Mouse (Mus musculus): Measurements from ENCODE around the gene Eva1c. TPM values are rescaled to one million over a fixed set of nuclear protein-coding genes. Genes with fewer than 3 reads are reported as not detected.

Gene Eva1c
- polyA plus RNA-seq, 1 experiment from 2014 or later, result 2.3 TPM

- H3K9ac ChIP-seq, result no peak overlapping the region
- 85% methylated on average over 5 of the region's 5 CpGs for WGBS
- ATAC-seq (ENCODE audit: insufficient number of reproducible peaks, insufficient read depth, low FRiP score, low TSS enrichment, low read depth), result no peak
- H3K4me2 ChIP-seq, result no peak overlapping the region
- H3K4me3 ChIP-seq, result no peak overlapping the region
- H3K9me3 ChIP-seq, result no peaks in the 10 kb centered on the region
- H3K27me3 ChIP-seq, result peaks cover 22% of the 10 kb centered on the region
- H3K27ac ChIP-seq, result no peak overlapping the region
- no peaks in the 10 kb centered on the region for H3K36me3 ChIP-seq
- peaks cover 14% of the 10 kb centered on the region for H3K4me1 ChIP-seq
Measured at GRCm38 (mm10) chr16:90826041-90826440, 478 bp upstream of the Eva1c start.

- H3K4me2 ChIP-seq, result no peak overlapping the region
- H3K4me1 ChIP-seq, result peaks cover 20% of the 10 kb centered on the region
- H3K36me3 ChIP-seq, result no peaks in the 10 kb centered on the region
- H3K4me3 ChIP-seq, result no peak overlapping the region
- no peak overlapping the region for H3K9ac ChIP-seq
- H3K27ac ChIP-seq, result no peak overlapping the region
- H3K9me3 ChIP-seq, result no peaks in the 10 kb centered on the region
- 82% methylated on average over 9 of the region's 9 CpGs for WGBS
- ATAC-seq (ENCODE audit: insufficient number of reproducible peaks, insufficient read depth, low FRiP score, low TSS enrichment, low read depth), result no peak
- peaks cover 36% of the 10 kb centered on the region for H3K27me3 ChIP-seq
Measured at GRCm38 (mm10) chr16:90827498-90827897, 979 bp downstream of the Eva1c start.

- 78% methylated on average over 7 of the region's 7 CpGs for WGBS
Measured at GRCm38 (mm10) chr16:90829136-90829535, 2.6 kb downstream of the Eva1c start.

GRCm38 (mm10) chr16:90829894-90830685 lies 3.6 kb downstream of the Eva1c start:
- WGBS, result under 1% methylated on average over 45 of the region's 45 CpGs
- Histone ChIP-seq H3K27ac (no peak overlapping the region), H3K27me3 (peaks cover 51% of the 10 kb centered on the region), H3K4me2 (peak overlapping the region; percentile 99), H3K4me3 (peak overlapping the region; percentile 58), H3K9ac (peak overlapping the region; percentile 71), H3K9me3 (no peaks in the 10 kb centered on the region), H3K36me3 (no peaks in the 10 kb centered on the region), H3K4me1 (peaks cover 34% of the 10 kb centered on the region)
- peak; percentile 77 for ATAC-seq (ENCODE audit: insufficient number of reproducible peaks, insufficient read depth, low FRiP score, low TSS enrichment, low read depth)

More at GRCm38 (mm10) chr16:90829136-90829535, 2.6 kb downstream of the Eva1c start:
- Histone ChIP-seq H3K36me3 (no peaks in the 10 kb centered on the region), H3K27me3 (peaks cover 51% of the 10 kb centered on the region), H3K9me3 (no peaks in the 10 kb centered on the region), H3K27ac (no peak overlapping the region), H3K4me3 (no peak overlapping the region), H3K9ac (no peak overlapping the region), H3K4me1 (peaks cover 34% of the 10 kb centered on the region), H3K4me2 (no peak overlapping the region)
- no peak for ATAC-seq (ENCODE audit: insufficient number of reproducible peaks, insufficient read depth, low FRiP score, low TSS enrichment, low read depth)

GRCm38 (mm10) chr16:90830686-90831439 lies 4.3 kb downstream of the Eva1c start:
- Histone ChIP-seq H3K4me1 (peaks cover 34% of the 10 kb centered on the region), H3K4me3 (peak overlapping the region; percentile 58), H3K9ac (peak overlapping the region; percentile 71), H3K27ac (no peak overlapping the region), H3K4me2 (peak overlapping the region; percentile 99), H3K9me3 (no peaks in the 10 kb centered on the region), H3K36me3 (no peaks in the 10 kb centered on the region), H3K27me3 (peaks cover 51% of the 10 kb centered on the region)
- WGBS, result under 1% methylated on average over 63 of the region's 67 CpGs
- ATAC-seq (ENCODE audit: insufficient number of reproducible peaks, insufficient read depth, low FRiP score, low TSS enrichment, low read depth), result peak; percentile 67

- no peak overlapping the region for H3K9ac ChIP-seq
- H3K4me3 ChIP-seq, result peak overlapping the region; percentile 58
- H3K4me1 ChIP-seq, result peaks cover 34% of the 10 kb centered on the region
- H3K27ac ChIP-seq, result no peak overlapping the region
- no peak for ATAC-seq (ENCODE audit: insufficient number of reproducible peaks, insufficient read depth, low FRiP score, low TSS enrichment, low read depth)
- H3K36me3 ChIP-seq, result no peaks in the 10 kb centered on the region
- H3K27me3 ChIP-seq, result peaks cover 51% of the 10 kb centered on the region
- peak overlapping the region; percentile 99 for H3K4me2 ChIP-seq
- WGBS, result 21% methylated on average over 15 of the region's 15 CpGs
- H3K9me3 ChIP-seq, result no peaks in the 10 kb centered on the region
Measured at GRCm38 (mm10) chr16:90831676-90832075, 5.2 kb downstream of the Eva1c start.

GRCm38 (mm10) chr16:90832495-90832894 lies 6.0 kb downstream of the Eva1c start:
- Histone ChIP-seq H3K9ac (no peak overlapping the region), H3K4me2 (peak overlapping the region; percentile 99), H3K27me3 (peaks cover 51% of the 10 kb centered on the region), H3K9me3 (no peaks in the 10 kb centered on the region), H3K36me3 (no peaks in the 10 kb centered on the region), H3K4me1 (peaks cover 34% of the 10 kb centered on the region), H3K4me3 (no peak overlapping the region), H3K27ac (no peak overlapping the region)
- no peak for ATAC-seq (ENCODE audit: insufficient number of reproducible peaks, insufficient read depth, low FRiP score, low TSS enrichment, low read depth)
- 35% methylated on average over 6 of the region's 6 CpGs for WGBS

GRCm38 (mm10) chr16:90833041-90833791 lies 6.7 kb downstream of the Eva1c start:
- Histone ChIP-seq H3K27me3 (peaks cover 51% of the 10 kb centered on the region), H3K27ac (no peak overlapping the region), H3K4me1 (peaks cover 34% of the 10 kb centered on the region), H3K9me3 (no peaks in the 10 kb centered on the region), H3K4me3 (no peak overlapping the region), H3K36me3 (no peaks in the 10 kb centered on the region), H3K9ac (peak overlapping the region; percentile 6; the same call in 1 of the 2 replicates), H3K4me2 (peak overlapping the region; percentile 99)
- 24% methylated on average over 9 of the region's 9 CpGs for WGBS
- ATAC-seq (ENCODE audit: insufficient number of reproducible peaks, insufficient read depth, low FRiP score, low TSS enrichment, low read depth), result no peak

GRCm38 (mm10) chr16:90837431-90837830 lies 10.9 kb downstream of the Eva1c start:
- no peak overlapping the region for H3K27ac ChIP-seq
- 67% methylated on average over 8 of the region's 8 CpGs for WGBS

GRCm38 (mm10) chr16:90842164-90842563 lies 15.6 kb downstream of the Eva1c start:
- Histone ChIP-seq H3K36me3 (no peaks in the 10 kb centered on the region), H3K9ac (no peak overlapping the region), H3K27me3 (no peaks in the 10 kb centered on the region), H3K27ac (no peak overlapping the region), H3K9me3 (no peaks in the 10 kb centered on the region), H3K4me3 (no peak overlapping the region), H3K4me1 (peaks cover 20% of the 10 kb centered on the region; the same call in 1 of the 2 replicates), H3K4me2 (no peak overlapping the region)
- ATAC-seq (ENCODE audit: insufficient number of reproducible peaks, insufficient read depth, low FRiP score, low TSS enrichment, low read depth), result no peak
- 54% methylated on average over 9 of the region's 9 CpGs for WGBS

More at GRCm38 (mm10) chr16:90837431-90837830, 10.9 kb downstream of the Eva1c start:
- H3K9me3 ChIP-seq, result no peaks in the 10 kb centered on the region
- H3K36me3 ChIP-seq, result no peaks in the 10 kb centered on the region
- peaks cover 15% of the 10 kb centered on the region for H3K27me3 ChIP-seq
- H3K4me1 ChIP-seq, result peaks cover 18% of the 10 kb centered on the region
- H3K4me2 ChIP-seq, result no peak overlapping the region
- no peak for ATAC-seq (ENCODE audit: insufficient number of reproducible peaks, insufficient read depth, low FRiP score, low TSS enrichment, low read depth)
- H3K9ac ChIP-seq, result no peak overlapping the region
- H3K4me3 ChIP-seq, result no peak overlapping the region

- H3K27me3 ChIP-seq, result no peaks in the 10 kb centered on the region
- no peaks in the 10 kb centered on the region for H3K36me3 ChIP-seq
- WGBS, result 59% methylated on average over 6 of the region's 6 CpGs
- peaks cover 37% of the 10 kb centered on the region for H3K4me1 ChIP-seq
- no peak overlapping the region for H3K4me3 ChIP-seq
- no peak overlapping the region for H3K4me2 ChIP-seq
- no peak overlapping the region for H3K27ac ChIP-seq
- no peak for ATAC-seq (ENCODE audit: insufficient number of reproducible peaks, insufficient read depth, low FRiP score, low TSS enrichment, low read depth)
- H3K9me3 ChIP-seq, result no peaks in the 10 kb centered on the region
- no peak overlapping the region for H3K9ac ChIP-seq
Measured at GRCm38 (mm10) chr16:90845038-90845437, 18.5 kb downstream of the Eva1c start.
